Comparison of ENCODE assay signal across 13 mouse cellular contexts in the genomic region with DNA sequence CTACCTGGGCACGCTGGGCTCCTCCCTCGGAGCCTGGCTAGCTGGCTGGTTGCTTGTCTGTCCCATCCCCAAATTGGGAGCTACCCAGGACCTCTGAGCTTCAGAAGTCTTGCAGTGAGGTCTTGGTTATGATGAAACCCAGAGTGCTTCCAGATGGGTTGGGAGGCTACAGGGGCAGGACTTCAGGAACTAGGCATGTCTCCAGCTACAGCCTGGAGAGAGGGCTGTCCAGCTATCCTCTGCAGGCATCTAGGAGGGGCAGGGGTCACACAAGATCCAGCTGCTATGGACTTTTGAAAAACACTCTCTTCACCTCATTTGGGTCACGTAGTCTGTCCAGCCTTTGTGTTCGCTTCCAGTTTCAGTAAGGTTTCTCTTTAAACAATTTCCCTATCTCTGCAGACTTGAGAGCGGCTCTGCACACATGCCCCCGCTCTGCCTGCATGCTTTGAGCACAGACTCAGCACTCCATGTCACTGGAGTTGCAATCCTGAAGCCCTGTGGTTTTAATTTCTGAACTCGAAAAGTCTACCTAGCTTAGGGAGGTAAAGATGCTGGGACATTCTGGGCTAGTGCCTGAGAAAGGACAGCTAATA. TPM values are rescaled to one million over a fixed set of nuclear protein-coding genes. Genes with fewer than 3 reads are reported as not detected.
DNase-seq lines count a peak whose midpoint lies in the region; ATAC-seq and TF ChIP-seq lines count a peak whose summit lies in the region.
"Had no signal": no experiment of that assay in that cellular context is flagged by ENCODE, and none has a peak within 500 bp of the region (broad histone marks: within the 10 kb centered on the region; RNA-seq: fewer than 3 reads in every experiment).

No protein-coding gene starts in this region.

- TF ChIP-seq CTCF in lung, embryonic 14.5 days (IDR thresholded peaks at IDR 0.05; ENCODE audit: low read depth), result no peak
- TF ChIP-seq CTCF in stomach, postnatal 0 days (IDR thresholded peaks at IDR 0.05; ENCODE audit: low read depth), result no peak

- no peak overlapping the region for H3K9ac ChIP-seq in heart, embryonic 11.5 days (ENCODE audit: low read depth, low read length)
- peak overlapping the region; percentile 18; the same call in 1 of the 2 replicates for H3K9ac ChIP-seq in lung, embryonic 14.5 days
- H3K9ac ChIP-seq in stomach, postnatal 0 days (ENCODE audit: low read length), result no peak overlapping the region
- H3K9ac ChIP-seq: embryonic facial prominence, embryonic 12.5 days had no signal

- peak; percentile 94 for DNase-seq in heart, adult 11 months
- DNase-seq in urinary bladder, postnatal 14 days (ENCODE audit: low spot score), result peak; percentile 43
- no peak for DNase-seq in urinary bladder, adult 2 months (ENCODE audit: low spot score)
- DNase-seq in lung, embryonic 14.5 days, result peak; percentile 62
- no peak for DNase-seq in stomach, postnatal 0 days (ENCODE audit: low spot score)
- DNase-seq in left cerebral cortex, adult 11 months (ENCODE audit: low spot score), result no peak
- DNase-seq: adrenal gland, postnatal 14 days; cerebellum, adult 2 months had no signal

- TF ChIP-seq EP300 in stomach, postnatal 0 days (optimal IDR thresholded peaks at IDR 0.05), result no peak

- no peak overlapping the region for H3K27ac ChIP-seq in heart, embryonic 11.5 days (ENCODE audit: low read depth, low read length)
- H3K27ac ChIP-seq in lung, embryonic 14.5 days (ENCODE audit: low read depth), result peak overlapping the region; percentile 11; the same call in 1 of the 2 replicates
- H3K27ac ChIP-seq in stomach, postnatal 0 days (replicated peaks), result peak overlapping the region; percentile 53
- H3K27ac ChIP-seq: embryonic facial prominence, embryonic 12.5 days had no signal

- H3K9me3 ChIP-seq in heart, embryonic 11.5 days (replicated peaks; ENCODE audit: control insufficient read depth, low read length), result no peaks in the 10 kb centered on the region
- no peaks in the 10 kb centered on the region for H3K9me3 ChIP-seq in lung, embryonic 14.5 days (ENCODE audit: low read depth, low read length)
- H3K9me3 ChIP-seq in stomach, postnatal 0 days (ENCODE audit: control insufficient read depth, low read length), result no peaks in the 10 kb centered on the region
- H3K9me3 ChIP-seq: embryonic facial prominence, embryonic 12.5 days had no signal

- no peaks in the 10 kb centered on the region for H3K27me3 ChIP-seq in heart, embryonic 11.5 days (ENCODE audit: control insufficient read depth, insufficient read depth, low read length)
- no peaks in the 10 kb centered on the region for H3K27me3 ChIP-seq in lung, embryonic 14.5 days (ENCODE audit: insufficient read depth, low read length)
- no peaks in the 10 kb centered on the region for H3K27me3 ChIP-seq in stomach, postnatal 0 days (ENCODE audit: control insufficient read depth, insufficient read depth, low read length)
- H3K27me3 ChIP-seq: embryonic facial prominence, embryonic 12.5 days; Patski had no signal

- H3K4me3 ChIP-seq in heart, embryonic 11.5 days (ENCODE audit: low read depth, low read length), result no peak overlapping the region
- no peak overlapping the region for H3K4me3 ChIP-seq in lung, embryonic 14.5 days (ENCODE audit: low read depth, low read length)
- H3K4me3 ChIP-seq in stomach, postnatal 0 days (ENCODE audit: low read depth, low read length), result no peak overlapping the region
- H3K4me3 ChIP-seq: embryonic facial prominence, embryonic 12.5 days had no signal

- no peak for ATAC-seq in heart, embryonic 11.5 days (replicated peaks; ENCODE audit: insufficient number of reproducible peaks, low FRiP score, low TSS enrichment)
- peak; percentile 64; the same call in 1 of the 2 replicates for ATAC-seq in lung, embryonic 14.5 days (ENCODE audit: insufficient read depth)
- ATAC-seq in stomach, postnatal 0 days (ENCODE audit: low FRiP score, low TSS enrichment), result peak; percentile 14; the same call in 1 of the 2 replicates
- ATAC-seq in erythroblast, adult 5-6 weeks (replicated peaks; ENCODE audit: low FRiP score, poor library complexity, severe bottlenecking), result no peak
- ATAC-seq: Patski had no signal

- WGBS in heart, embryonic 11.5 days (ENCODE audit: insufficient replicate concordance), result 82% methylated on average over 7 of the region's 7 CpGs
- WGBS in lung, embryonic 14.5 days, result 51% methylated on average over 7 of the region's 7 CpGs
- 57% methylated on average over 7 of the region's 7 CpGs for WGBS in stomach, postnatal 0 days

- H3K4me1 ChIP-seq in heart, embryonic 11.5 days (ENCODE audit: control insufficient read depth, insufficient read depth, low read length), result no peaks in the 10 kb centered on the region
- no peaks in the 10 kb centered on the region for H3K4me1 ChIP-seq in lung, embryonic 14.5 days (ENCODE audit: insufficient read depth)
- no peaks in the 10 kb centered on the region for H3K4me1 ChIP-seq in stomach, postnatal 0 days (replicated peaks; ENCODE audit: control insufficient read depth, insufficient read depth)

- H3K4me2 ChIP-seq in heart, embryonic 11.5 days, result no peak overlapping the region
- H3K4me2 ChIP-seq in lung, embryonic 14.5 days, result no peak overlapping the region
- no peak overlapping the region for H3K4me2 ChIP-seq in stomach, postnatal 0 days (replicated peaks; ENCODE audit: low read depth)
- H3K4me2 ChIP-seq: embryonic facial prominence, embryonic 12.5 days had no signal

- H3K36me3 ChIP-seq in heart, embryonic 11.5 days (ENCODE audit: control insufficient read depth, insufficient read depth, low read length), result peaks cover 7% of the 10 kb centered on the region
- peaks cover 29% of the 10 kb centered on the region for H3K36me3 ChIP-seq in lung, embryonic 14.5 days (ENCODE audit: insufficient read depth)
- H3K36me3 ChIP-seq in stomach, postnatal 0 days (ENCODE audit: control insufficient read depth, insufficient read depth, low read length), result peaks cover 8% of the 10 kb centered on the region

RNA-seq across cellular contexts. Expression of gene Slc25a47, which starts 21.8 kb away (rescaled TPM):
- 4.7 and 5.4 TPM in 2 replicates for polyA plus RNA-seq in heart, embryonic 11.5 days (2014; fragmentation: Nextera tagmentation; extraction: Ambion mirVana)
- 8.4 and 8.8 TPM in 2 replicates for polyA plus RNA-seq in urinary bladder, adult 2 months (2012; rRNA removed)
- polyA plus RNA-seq in lung, embryonic 14.5 days (2014; fragmentation: Nextera tagmentation; extraction: Ambion mirVana), result 11.9 and 12.6 TPM in 2 replicates
- polyA plus RNA-seq in stomach, postnatal 0 days (2015; fragmentation: Nextera tagmentation; extraction: Ambion mirVana), result 4.3 and 5.6 TPM in 2 replicates
- 9.0 TPM in 1 of 2 replicates, not detected in the other for total RNA-seq in erythroblast, adult 5-6 weeks (2015; ENCODE audit: low replicate concordance)
- total RNA-seq in erythroblast, adult 5-6 weeks (2017; ENCODE audit: low replicate concordance), result 2.0 and 2.8 TPM in 2 replicates

RNA-seq across cellular contexts. Expression of gene Slc25a29, which starts 22.0 kb away (rescaled TPM):
- polyA plus RNA-seq in heart, embryonic 11.5 days (2014; fragmentation: Nextera tagmentation; extraction: Ambion mirVana), result 4.0 and 4.2 TPM in 2 replicates
- 7.6 and 8.8 TPM in 2 replicates for polyA plus RNA-seq in urinary bladder, adult 2 months (2012; rRNA removed)
- polyA plus RNA-seq in lung, embryonic 14.5 days (2014; fragmentation: Nextera tagmentation; extraction: Ambion mirVana), result 8.7 and 9.0 TPM in 2 replicates
- 3.7 and 3.8 TPM in 2 replicates for polyA plus RNA-seq in stomach, postnatal 0 days (2015; fragmentation: Nextera tagmentation; extraction: Ambion mirVana)
- 0.84 and 1.7 TPM in 2 replicates for total RNA-seq in erythroblast, adult 5-6 weeks (2015; ENCODE audit: low replicate concordance)
- not detected in 2 replicates for total RNA-seq in erythroblast, adult 5-6 weeks (2017; ENCODE audit: low replicate concordance)
- total RNA-seq: hematopoietic stem cell, adult 5-6 weeks had no signal

RNA-seq across cellular contexts. Expression of gene Wdr25, which starts 35.7 kb away (rescaled TPM):
- 3.3 and 5.6 TPM in 2 replicates for polyA plus RNA-seq in heart, embryonic 11.5 days (2014; fragmentation: Nextera tagmentation; extraction: Ambion mirVana)
- 11.8 and 13.6 TPM in 2 replicates for polyA plus RNA-seq in urinary bladder, adult 2 months (2012; rRNA removed)
- polyA plus RNA-seq in lung, embryonic 14.5 days (2014; fragmentation: Nextera tagmentation; extraction: Ambion mirVana), result 5.7 and 8.0 TPM in 2 replicates
- 3.2 and 3.9 TPM in 2 replicates for polyA plus RNA-seq in stomach, postnatal 0 days (2015; fragmentation: Nextera tagmentation; extraction: Ambion mirVana)
- not detected in 2 replicates for total RNA-seq in erythroblast, adult 5-6 weeks (2015; ENCODE audit: low replicate concordance)
- total RNA-seq in erythroblast, adult 5-6 weeks (2017; ENCODE audit: low replicate concordance), result 1.4 and 6.4 TPM in 2 replicates

RNA-seq across cellular contexts. Expression of gene Wars, which starts 36.3 kb away (rescaled TPM):
- 77.2 and 78.2 TPM in 2 replicates for polyA plus RNA-seq in heart, embryonic 11.5 days (2014; fragmentation: Nextera tagmentation; extraction: Ambion mirVana)
- polyA plus RNA-seq in urinary bladder, adult 2 months (2012; rRNA removed), result 61.9 and 62.0 TPM in 2 replicates
- polyA plus RNA-seq in lung, embryonic 14.5 days (2014; fragmentation: Nextera tagmentation; extraction: Ambion mirVana), result 94.9 and 101 TPM in 2 replicates
- 70.7 and 76.0 TPM in 2 replicates for polyA plus RNA-seq in stomach, postnatal 0 days (2015; fragmentation: Nextera tagmentation; extraction: Ambion mirVana)
- total RNA-seq in erythroblast, adult 5-6 weeks (2015; ENCODE audit: low replicate concordance), result 8.2 and 9.4 TPM in 2 replicates
- 8.2 and 8.9 TPM in 2 replicates for total RNA-seq in erythroblast, adult 5-6 weeks (2017; ENCODE audit: low replicate concordance)

Comparison
In these comparisons a context has a peak if more than half of its experiments do, and no peak if none do; other contexts are left out.
1. DNase-seq: peak in heart, adult 11 months (single experiment), urinary bladder, postnatal 14 days (single experiment) and lung, embryonic 14.5 days (single experiment); none in urinary bladder, adult 2 months (single experiment), stomach, postnatal 0 days (single experiment) and left cerebral cortex, adult 11 months (single experiment).
2. ATAC-seq: peak in lung, embryonic 14.5 days (single experiment) and stomach, postnatal 0 days (single experiment); none in heart, embryonic 11.5 days (single experiment) and erythroblast, adult 5-6 weeks (single experiment).